Mouse (Mus musculus): ENCODE results near the gene Elovl6. TPM values are rescaled to one million over a fixed set of nuclear protein-coding genes. Genes with fewer than 3 reads are reported as not detected.

Elovl6 gene
- total and polyA plus RNA-seq, 2 experiments from 2014 or later: 44.3 to 46.6 TPM

DNA sequence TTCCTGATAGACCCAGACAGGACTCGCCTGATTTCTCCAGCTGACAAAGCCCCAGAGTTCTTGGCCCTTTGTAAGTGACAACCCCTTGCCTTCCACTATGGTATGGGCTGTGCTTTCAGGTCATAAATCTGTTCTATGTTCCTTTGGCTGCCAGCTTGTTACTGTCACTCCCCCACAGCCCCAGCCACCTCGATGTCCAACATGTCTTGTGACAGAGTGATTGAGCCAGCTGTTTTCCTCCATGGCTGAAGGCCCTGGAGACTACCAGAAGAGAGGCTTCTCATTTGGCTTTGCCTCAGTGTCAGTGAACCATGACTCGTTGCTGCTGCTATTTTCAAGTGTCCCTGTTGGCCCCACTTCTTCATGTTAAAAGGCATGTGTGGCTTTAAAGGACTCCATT, 113.3 kb downstream of the Elovl6 start:
- Histone ChIP-seq H3K4me2 (ENCODE audit: low read depth, low read length, poor library complexity, severe bottlenecking) (no peak overlapping the region), H3K9me3 (ENCODE audit: low read length) (no peaks in the 10 kb centered on the region), H3K27me3 (ENCODE audit: insufficient read depth, low read length) (no peaks in the 10 kb centered on the region), H3K36me3 (ENCODE audit: insufficient read depth, low read length) (no peaks in the 10 kb centered on the region), H3K4me1 (ENCODE audit: insufficient read depth, low read length) (no peaks in the 10 kb centered on the region), H3K4me3 (ENCODE audit: low read depth, low read length) (no peak overlapping the region), H3K9ac (replicated peaks; ENCODE audit: low read length, poor library complexity, severe bottlenecking) (no peak overlapping the region), H3K27ac (ENCODE audit: low read depth, low read length) (no peak overlapping the region)
- ATAC-seq (ENCODE audit: low FRiP score) (no peak), DNase-seq (ENCODE audit: low spot score) (no peak)
- TF ChIP-seq CTCF (IDR thresholded peaks at IDR 0.05): no peak
- WGBS: 50% methylated on average over 3 of the region's 3 CpGs

DNA sequence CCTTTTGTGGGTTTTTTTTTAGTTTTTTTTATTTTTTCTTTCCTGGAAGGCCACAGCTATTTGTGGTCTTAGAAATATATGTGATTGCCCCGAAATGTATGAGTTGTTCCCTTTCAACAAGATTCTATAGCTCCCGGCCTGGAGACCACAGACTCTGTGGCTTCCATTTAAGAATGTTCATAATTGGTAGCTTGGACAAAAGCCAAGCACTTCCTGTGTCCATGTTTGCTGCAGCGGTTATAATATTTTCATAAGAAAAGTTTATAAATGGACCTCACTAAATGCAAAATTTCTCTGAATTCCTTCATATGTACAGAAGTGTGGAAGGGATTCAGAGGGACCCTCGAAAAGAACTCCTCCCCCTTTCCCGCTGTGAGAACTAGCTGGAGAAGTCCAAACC, 114.6 kb downstream of the Elovl6 start:
- H3K9ac ChIP-seq (replicated peaks; ENCODE audit: low read length, poor library complexity, severe bottlenecking): no peak overlapping the region
- no peak overlapping the region for H3K4me2 ChIP-seq (ENCODE audit: low read depth, low read length, poor library complexity, severe bottlenecking)
- DNase-seq (ENCODE audit: low spot score) (peak; percentile 9), ATAC-seq (ENCODE audit: low FRiP score) (no peak)
- H3K27me3 ChIP-seq (ENCODE audit: insufficient read depth, low read length): no peaks in the 10 kb centered on the region
- no peak overlapping the region for H3K4me3 ChIP-seq (ENCODE audit: low read depth, low read length)
- no peak overlapping the region for H3K27ac ChIP-seq (ENCODE audit: low read depth, low read length)
- TF ChIP-seq CTCF (IDR thresholded peaks at IDR 0.05): no peak
- H3K9me3 ChIP-seq (ENCODE audit: low read length): no peaks in the 10 kb centered on the region
- H3K36me3 ChIP-seq (ENCODE audit: insufficient read depth, low read length): no peaks in the 10 kb centered on the region
- 80% methylated on average over 5 of the region's 5 CpGs for WGBS
- H3K4me1 ChIP-seq (ENCODE audit: insufficient read depth, low read length): no peaks in the 10 kb centered on the region

DNA sequence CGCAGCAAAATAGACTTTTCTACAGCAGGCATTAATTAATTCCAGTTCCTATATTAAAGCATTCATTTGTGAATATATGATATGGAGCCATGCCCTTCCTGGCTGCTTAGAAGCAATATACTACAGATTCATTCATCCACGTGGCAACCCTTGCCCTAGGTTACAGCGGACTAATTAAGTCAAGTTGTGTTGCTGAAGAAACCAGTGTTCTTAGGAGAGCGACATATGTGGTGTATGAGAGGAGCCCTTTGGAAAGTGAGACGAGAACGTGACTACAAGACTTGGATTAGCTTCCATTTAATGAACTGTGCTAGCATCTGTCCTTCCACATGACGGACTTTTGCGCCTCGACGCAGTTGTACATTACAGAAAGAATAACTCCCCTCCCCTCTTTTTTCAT, 115.2 kb downstream of the Elovl6 start:
- Histone ChIP-seq H3K4me3 (ENCODE audit: low read depth, low read length) (no peak overlapping the region), H3K36me3 (ENCODE audit: insufficient read depth, low read length) (no peaks in the 10 kb centered on the region), H3K9ac (replicated peaks; ENCODE audit: low read length, poor library complexity, severe bottlenecking) (no peak overlapping the region), H3K4me2 (ENCODE audit: low read depth, low read length, poor library complexity, severe bottlenecking) (no peak overlapping the region), H3K27ac (ENCODE audit: low read depth, low read length) (no peak overlapping the region), H3K4me1 (ENCODE audit: insufficient read depth, low read length) (no peaks in the 10 kb centered on the region), H3K9me3 (ENCODE audit: low read length) (no peaks in the 10 kb centered on the region), H3K27me3 (ENCODE audit: insufficient read depth, low read length) (no peaks in the 10 kb centered on the region)
- ATAC-seq (ENCODE audit: low FRiP score): no peak
- DNase-seq (ENCODE audit: low spot score): peak; percentile 19
- 80% methylated on average over 10 of the region's 10 CpGs for WGBS
- TF ChIP-seq CTCF (IDR thresholded peaks at IDR 0.05): no peak

DNA sequence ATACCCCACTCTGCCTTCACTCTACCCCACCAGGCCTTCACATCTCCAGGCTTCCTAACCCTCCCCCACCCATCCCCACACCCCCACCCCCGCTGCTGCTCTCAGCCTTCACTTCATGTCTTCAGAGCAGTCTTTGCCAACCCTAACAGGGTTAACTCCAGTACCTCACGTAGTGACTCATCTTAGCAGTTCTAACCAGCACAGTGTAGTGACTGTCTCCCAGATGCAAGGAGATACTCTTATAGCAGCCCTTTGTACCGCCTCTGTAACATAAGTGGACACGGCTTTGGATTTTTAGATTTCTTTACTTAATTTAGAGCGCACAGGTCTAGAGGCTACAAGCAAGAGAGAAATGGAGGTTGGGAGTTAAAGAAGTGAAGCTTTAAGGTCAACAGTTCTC, 116.4 kb downstream of the Elovl6 start:
- H3K4me1 ChIP-seq (ENCODE audit: insufficient read depth, low read length): no peaks in the 10 kb centered on the region
- no peaks in the 10 kb centered on the region for H3K27me3 ChIP-seq (ENCODE audit: insufficient read depth, low read length)
- H3K9ac ChIP-seq (replicated peaks; ENCODE audit: low read length, poor library complexity, severe bottlenecking): no peak overlapping the region
- WGBS: 86% methylated on average over 5 of the region's 5 CpGs
- no peaks in the 10 kb centered on the region for H3K36me3 ChIP-seq (ENCODE audit: insufficient read depth, low read length)
- no peak overlapping the region for H3K4me2 ChIP-seq (ENCODE audit: low read depth, low read length, poor library complexity, severe bottlenecking)
- H3K4me3 ChIP-seq (ENCODE audit: low read depth, low read length): no peak overlapping the region
- no peak for TF ChIP-seq CTCF (IDR thresholded peaks at IDR 0.05)
- no peak overlapping the region for H3K27ac ChIP-seq (ENCODE audit: low read depth, low read length)
- H3K9me3 ChIP-seq (ENCODE audit: low read length): no peaks in the 10 kb centered on the region
- DNase-seq (ENCODE audit: low spot score): no peak
- ATAC-seq (ENCODE audit: low FRiP score): no peak

DNA sequence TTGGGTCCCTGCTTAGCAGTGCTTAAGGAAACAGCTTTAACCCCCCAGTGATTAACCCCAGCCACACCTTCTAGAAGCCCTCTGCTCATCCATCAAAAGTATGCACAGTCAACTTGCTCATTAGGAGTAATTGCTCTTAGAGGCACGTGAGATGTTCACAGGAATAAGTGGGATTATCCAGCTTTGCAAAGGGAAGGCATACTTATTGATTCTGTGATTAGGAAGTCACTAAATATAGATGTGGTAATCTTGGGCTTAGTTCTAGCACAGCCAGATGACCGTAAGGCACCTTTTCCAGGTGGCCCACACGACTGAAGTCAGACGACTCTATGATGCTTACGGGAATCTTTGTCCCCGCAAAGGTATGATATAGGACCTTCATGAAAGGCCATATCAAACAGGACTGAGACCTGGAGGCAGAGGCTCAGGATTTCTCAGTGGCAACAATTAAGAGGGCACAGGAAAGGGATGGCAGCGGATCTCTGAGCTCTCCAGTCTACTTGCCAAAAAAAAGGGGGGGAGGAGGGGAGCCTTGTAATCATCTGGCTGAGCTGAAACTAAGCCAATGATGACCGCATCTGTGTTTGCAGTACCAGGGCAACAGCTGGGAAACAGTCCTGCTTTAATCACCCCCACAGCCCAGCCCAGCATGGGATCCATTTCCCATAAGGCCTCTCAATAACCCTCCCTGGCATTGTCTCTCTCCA, 117.6 kb downstream of the Elovl6 start:
- Histone ChIP-seq H3K36me3 (ENCODE audit: insufficient read depth, low read length) (no peaks in the 10 kb centered on the region), H3K4me3 (ENCODE audit: low read depth, low read length) (no peak overlapping the region), H3K4me2 (ENCODE audit: low read depth, low read length, poor library complexity, severe bottlenecking) (no peak overlapping the region), H3K9me3 (ENCODE audit: low read length) (no peaks in the 10 kb centered on the region), H3K4me1 (ENCODE audit: insufficient read depth, low read length) (no peaks in the 10 kb centered on the region), H3K27ac (ENCODE audit: low read depth, low read length) (no peak overlapping the region), H3K27me3 (ENCODE audit: insufficient read depth, low read length) (no peaks in the 10 kb centered on the region), H3K9ac (replicated peaks; ENCODE audit: low read length, poor library complexity, severe bottlenecking) (no peak overlapping the region)
- WGBS: 65% methylated on average over 8 of the region's 8 CpGs
- no peak for TF ChIP-seq CTCF (IDR thresholded peaks at IDR 0.05)
- no peak for ATAC-seq (ENCODE audit: low FRiP score)
- DNase-seq (ENCODE audit: low spot score): peak; percentile 34

DNA sequence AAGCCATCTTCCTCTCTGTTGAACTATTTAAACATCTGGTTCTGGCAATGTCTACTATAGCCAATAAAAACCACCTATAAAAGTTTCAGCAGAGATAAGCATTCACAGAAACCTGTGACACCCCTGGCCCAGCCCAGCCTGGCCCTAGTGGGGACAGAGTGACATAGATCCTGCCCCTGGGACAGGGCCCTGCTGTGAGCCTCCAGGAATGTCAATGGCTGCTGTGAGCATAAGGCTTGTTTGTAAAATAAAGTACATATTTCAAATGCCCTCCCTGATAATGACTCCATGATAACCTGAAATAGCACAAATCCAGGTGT, 118.1 kb downstream of the Elovl6 start:
- H3K27me3 ChIP-seq (ENCODE audit: insufficient read depth, low read length): no peaks in the 10 kb centered on the region
- no peaks in the 10 kb centered on the region for H3K4me1 ChIP-seq (ENCODE audit: insufficient read depth, low read length)
- no peak for TF ChIP-seq CTCF (IDR thresholded peaks at IDR 0.05)
- H3K4me3 ChIP-seq (ENCODE audit: low read depth, low read length): no peak overlapping the region
- H3K4me2 ChIP-seq (ENCODE audit: low read depth, low read length, poor library complexity, severe bottlenecking): no peak overlapping the region
- no peak overlapping the region for H3K9ac ChIP-seq (replicated peaks; ENCODE audit: low read length, poor library complexity, severe bottlenecking)
- no peaks in the 10 kb centered on the region for H3K36me3 ChIP-seq (ENCODE audit: insufficient read depth, low read length)
- no peaks in the 10 kb centered on the region for H3K9me3 ChIP-seq (ENCODE audit: low read length)
- DNase-seq (ENCODE audit: low spot score) (no peak), ATAC-seq (ENCODE audit: low FRiP score) (no peak)
- no peak overlapping the region for H3K27ac ChIP-seq (ENCODE audit: low read depth, low read length)

All from midbrain, postnatal 0 days (tissue).